Mouse (Mus musculus) ES-E14 (cell line): ENCODE data around the gene Sbf2. TPM values are rescaled to one million over a fixed set of nuclear protein-coding genes. Genes with fewer than 3 reads are reported as not detected.

Source experiments
- DNase-seq: peaks from one replicate; pipeline ENCODE4 v3.0.0-alpha.2; 2013; ENCODE audit warnings: low read depth, low spot score
- H3K27ac ChIP-seq: 2 replicates; pipeline ENCODE4 v1.5.1; 2012; ENCODE audit warnings: low read depth, mild to moderate bottlenecking, low read length, moderate library complexity, mixed read lengths; ENCODE audit not compliant: poor library complexity, insufficient read depth, severe bottlenecking
- H3K36me3 ChIP-seq: 2 replicates; pipeline ENCODE4 v1.6.1; 2012; ENCODE audit warnings: mild to moderate bottlenecking, low read length, moderate library complexity, mixed read lengths; ENCODE audit not compliant: control insufficient read depth, poor library complexity, insufficient read depth, severe bottlenecking
- H3K4me1 ChIP-seq, 2 experiments: fragments of 150-350 bp in 1 of 2; sonication (generic) in 1 of 2; 2 replicates each; pipeline ENCODE4 v1.6.1; 2012; ENCODE audit warnings: low read length in 2 of 2, mild to moderate bottlenecking in 1 of 2, mixed read lengths in 1 of 2; ENCODE audit not compliant: control insufficient read depth in 2 of 2, insufficient read depth in 2 of 2, poor library complexity in 1 of 2
- H3K4me3 ChIP-seq, 2 experiments: fragments of 150-350 bp in 1 of 2; sonication (generic) in 1 of 2; 2 replicates each; pipeline ENCODE4 v1.5.1; 2012; ENCODE audit warnings: low read length in 2 of 2, low read depth in 1 of 2, mild to moderate bottlenecking in 1 of 2, mixed read lengths in 1 of 2; ENCODE audit not compliant: insufficient read depth in 1 of 2, poor library complexity in 1 of 2, severe bottlenecking in 1 of 2
- H3K9ac ChIP-seq: 2 replicates; pipeline ENCODE4 v1.6.1; 2012; ENCODE audit warnings: low read depth, mild to moderate bottlenecking, low read length, mixed read lengths; ENCODE audit not compliant: poor library complexity, insufficient read depth, severe bottlenecking
- H3K9me3 ChIP-seq: fragments of 150-350 bp; sonication (generic); 2 replicates; pipeline ENCODE4 v1.6.1; 2012; ENCODE audit warnings: low read depth, mild to moderate bottlenecking, low read length; ENCODE audit not compliant: control insufficient read depth, insufficient read depth
- CHD2 ChIP-seq: IDR thresholded peaks from 2 replicates; pipeline ENCODE4 v1.6.1; 2014; ENCODE audit warnings: mild to moderate bottlenecking, low read depth, low read length, inconsistent platforms
- HCFC1 ChIP-seq: IDR thresholded peaks from 2 replicates; pipeline ENCODE4 v1.6.1; 2012; ENCODE audit warnings: low read length, inconsistent platforms, borderline replicate concordance; ENCODE audit not compliant: insufficient read depth
- MAFK ChIP-seq: IDR thresholded peaks from 2 replicates; pipeline ENCODE4 v1.6.1; 2014; ENCODE audit warnings: mild to moderate bottlenecking, low read depth, low read length, inconsistent platforms; ENCODE audit not compliant: insufficient read depth
- ZC3H11A ChIP-seq: IDR thresholded peaks from 2 replicates; pipeline ENCODE4 v1.6.1; 2012; ENCODE audit warnings: low read depth, mild to moderate bottlenecking, inconsistent platforms, low read length, borderline replicate concordance
- ZNF384 ChIP-seq: IDR thresholded peaks from 2 replicates; pipeline ENCODE4 v1.6.1; 2012; ENCODE audit warnings: low read depth, low read length, inconsistent platforms
- in situ Hi-C, 2 experiments: fragments of 600-800 bp; cut with MboI; formaldehyde crosslinking; loops; one replicate each; pipeline ENCODE4 v1.15.1; 2025; ENCODE audit warnings: low sequenced_read_pairs in 2 of 2, inconsistent platforms in 1 of 2; ENCODE audit not compliant: unreplicated experiment in 2 of 2
- total RNA-seq: library from RNA; depleted of rRNA; stranded (reverse); fragments of 300-350 nt; gene quantifications from 2 replicates; pipeline ENCODE4 v1.2.3, GENCODE M21; 2012

Sbf2 gene
- total RNA-seq, 1 experiment = 17.4 TPM

- H3K4me3 ChIP-seq = no peak overlapping the region
- no peak overlapping the region for H3K27ac ChIP-seq
- in situ Hi-C loops = loop anchor here (25.0 kb wide), 2 partner anchors 244 to 469 kb away; no protein-coding TSS in a partner anchor
These were observed 16.6 kb upstream of the Sbf2 start for GRCm38 (mm10) chr7:110631136-110631888.

GRCm38 (mm10) chr7:110629892-110630666 lies 15.4 kb upstream of the Sbf2 start:
- no peaks in the 10 kb centered on the region for H3K36me3 ChIP-seq
- in situ Hi-C loops = loop anchor here (5.0 to 25.0 kb wide), 5 partner anchors 65 to 468 kb away; no protein-coding TSS in a partner anchor
- H3K27ac ChIP-seq = no peak overlapping the region
- TF ChIP-seq ZC3H11A (peak; percentile 70), MAFK (peak; percentile 57), CHD2 (no peak)
- H3K9me3 ChIP-seq = no peaks in the 10 kb centered on the region
- peaks cover 0 to 13% of the 10 kb centered on the region in 2 experiments; a peak in 2 of 4 replicates for H3K4me1 ChIP-seq
- H3K4me3 ChIP-seq = peak overlapping the region; percentile 44 to 68
- DNase-seq = no peak
- H3K9ac ChIP-seq = peak overlapping the region; percentile 55; the same call in 1 of the 2 replicates

More at GRCm38 (mm10) chr7:110631136-110631888, 16.6 kb upstream of the Sbf2 start:
- TF ChIP-seq CHD2 (no peak), ZC3H11A (no peak), MAFK (no peak), HCFC1 (no peak), ZNF384 (no peak)
- H3K9me3 ChIP-seq = no peaks in the 10 kb centered on the region
- no peak overlapping the region for H3K9ac ChIP-seq
- H3K36me3 ChIP-seq = no peaks in the 10 kb centered on the region
- DNase-seq = no peak
- H3K4me1 ChIP-seq = peaks cover 0 to 10% of the 10 kb centered on the region in 2 experiments; a peak in 2 of 4 replicates

- TF ChIP-seq ZNF384 (no peak), MAFK (no peak), CHD2 (no peak), HCFC1 (no peak), ZC3H11A (no peak)
- Histone ChIP-seq H3K9me3 (no peaks in the 10 kb centered on the region), H3K27ac (no peak overlapping the region), H3K4me3 (peak overlapping the region; percentile 40 to 55), H3K9ac (no peak overlapping the region), H3K4me1 (peaks cover 0 to 13% of the 10 kb centered on the region in 2 experiments; a peak in 2 of 4 replicates), H3K36me3 (no peaks in the 10 kb centered on the region)
- in situ Hi-C loops = loop anchor here (5.0 to 25.0 kb wide), 5 partner anchors 64 to 466 kb away; no protein-coding TSS in a partner anchor
- no peak for DNase-seq
These were observed 14.1 kb upstream of the Sbf2 start for GRCm38 (mm10) chr7:110628611-110629354.

DNA sequence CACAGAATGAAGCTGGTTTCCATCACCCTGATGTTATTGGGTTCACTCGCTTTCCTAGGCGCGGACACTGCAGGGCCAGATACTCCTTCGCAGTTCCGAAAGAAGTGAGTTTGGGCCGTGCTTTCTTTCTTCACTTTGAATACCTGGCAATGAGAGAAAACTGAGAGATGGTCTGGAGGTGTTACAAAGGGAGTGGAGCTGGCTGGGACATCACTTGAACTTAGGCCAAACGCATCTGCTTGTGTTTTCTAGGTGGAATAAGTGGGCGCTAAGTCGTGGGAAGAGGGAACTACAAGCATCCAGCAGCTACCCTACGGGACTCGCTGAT lies 13.5 kb upstream of the Sbf2 start:
- Histone ChIP-seq H3K4me1 (peaks cover 0 to 13% of the 10 kb centered on the region in 2 experiments; a peak in 2 of 4 replicates), H3K36me3 (no peaks in the 10 kb centered on the region), H3K27ac (no peak overlapping the region), H3K9ac (no peak overlapping the region), H3K9me3 (no peaks in the 10 kb centered on the region), H3K4me3 (peak overlapping the region; percentile 40 to 55; a peak in 2 of 4 replicates)
- TF ChIP-seq CHD2 (no peak), ZC3H11A (no peak), HCFC1 (no peak), MAFK (no peak), ZNF384 (no peak)
- no peak for DNase-seq
- in situ Hi-C loops = loop anchor here (5.0 to 25.0 kb wide), 5 partner anchors 63 to 466 kb away; no protein-coding TSS in a partner anchor
